Mouse (Mus musculus) neural tube, embryonic 15.5 days (tissue): ENCODE measurements at regions not wholly inside any gene's neighbourhood (a gene's known extent, or its start where the extent isn't known, plus 50 kb on each side); places are given as distances from the start of the nearest gene placed in this dataset.
A peak's percentile ranks its signal among the peaks of the same experiment; 100 is the strongest.

Experiments
- ATAC-seq: fragments of 200-750 bp; cut with Nextera tagmentation; 2 replicates; pipeline ENCODE4 v1.8.0; 2017; ENCODE audit warnings: mild to moderate bottlenecking, moderate TSS enrichment, moderate library complexity; ENCODE audit not compliant: low FRiP score
- H3K27ac ChIP-seq: fragments of 300-500 bp; sonication (generic); replicated peaks from 2 replicates; pipeline ENCODE4 v1.5.1; 2015; ENCODE audit warnings: mild to moderate bottlenecking, inconsistent platforms
- H3K27me3 ChIP-seq: fragments of 300-500 bp; sonication (generic); replicated peaks from 2 replicates; pipeline ENCODE4 v1.6.1; 2015; ENCODE audit warnings: inconsistent platforms
- H3K36me3 ChIP-seq: fragments of 300-500 bp; sonication (generic); 2 replicates; pipeline ENCODE4 v1.6.1; 2015; ENCODE audit warnings: inconsistent platforms
- H3K4me1 ChIP-seq: fragments of 300-500 bp; sonication (generic); 2 replicates; pipeline ENCODE4 v1.6.1; 2015; ENCODE audit warnings: inconsistent platforms
- H3K4me2 ChIP-seq: fragments of 300-500 bp; sonication (generic); 2 replicates; pipeline ENCODE4 v1.6.1; 2015; ENCODE audit warnings: inconsistent platforms, mild to moderate bottlenecking, moderate library complexity
- H3K4me3 ChIP-seq: fragments of 300-500 bp; sonication (generic); replicated peaks from 2 replicates; pipeline ENCODE4 v1.5.1; 2015; ENCODE audit warnings: mild to moderate bottlenecking, inconsistent platforms
- H3K9ac ChIP-seq: fragments of 300-500 bp; sonication (generic); replicated peaks from 2 replicates; pipeline ENCODE4 v1.6.1; 2015; ENCODE audit warnings: mild to moderate bottlenecking, inconsistent platforms
- H3K9me3 ChIP-seq: fragments of 300-500 bp; sonication (generic); replicated peaks from 2 replicates; pipeline ENCODE4 v1.6.1; 2016; ENCODE audit warnings: inconsistent platforms
- WGBS: fragments of 180-500 bp; shearing (Covaris S2); methylation state at CpG from one replicate; pipeline ENCODE4 v1.1.7; 2015; ENCODE audit warnings: mixed read lengths; 5-methylcytosine and 5-hydroxymethylcytosine counted together

GRCm38 (mm10) chr14:24960082-24960482 lies 473.2 kb downstream of the Rps24 start:
- Histone ChIP-seq H3K9ac (no peak overlapping the region), H3K36me3 (no peaks in the 10 kb centered on the region), H3K27me3 (no peaks in the 10 kb centered on the region), H3K27ac (peak overlapping the region; percentile 20; the same call in 1 of the 2 replicates), H3K4me2 (no peak overlapping the region), H3K9me3 (no peaks in the 10 kb centered on the region), H3K4me1 (peaks cover 13% of the 10 kb centered on the region), H3K4me3 (no peak overlapping the region)
- ATAC-seq: peak; percentile 66; the same call in 1 of the 2 replicates
- WGBS: 31% methylated on average over 5 of the region's 5 CpGs

- H3K9ac ChIP-seq: no peak overlapping the region
- H3K4me2 ChIP-seq: no peak overlapping the region
- 44% methylated on average over 3 of the region's 3 CpGs for WGBS
- H3K4me1 ChIP-seq: peaks cover 13% of the 10 kb centered on the region
- H3K4me3 ChIP-seq: no peak overlapping the region
- peak overlapping the region; percentile 20; the same call in 1 of the 2 replicates for H3K27ac ChIP-seq
- H3K9me3 ChIP-seq: no peaks in the 10 kb centered on the region
- no peaks in the 10 kb centered on the region for H3K27me3 ChIP-seq
- H3K36me3 ChIP-seq: no peaks in the 10 kb centered on the region
- no peak for ATAC-seq
These were observed 473.9 kb downstream of the Rps24 start for GRCm38 (mm10) chr14:24960875-24961274.

- Histone ChIP-seq H3K36me3 (no peaks in the 10 kb centered on the region), H3K9ac (no peak overlapping the region), H3K4me2 (no peak overlapping the region), H3K27me3 (no peaks in the 10 kb centered on the region), H3K27ac (no peak overlapping the region), H3K4me1 (peaks cover 13% of the 10 kb centered on the region), H3K9me3 (no peaks in the 10 kb centered on the region), H3K4me3 (no peak overlapping the region)
- no peak for ATAC-seq
- 91% methylated on average over 3 of the region's 3 CpGs for WGBS
These were observed 474.8 kb downstream of the Rps24 start for GRCm38 (mm10) chr14:24961721-24962120.

GRCm38 (mm10) chr14:24969584-24969983 lies 482.7 kb downstream of the Rps24 start:
- no peaks in the 10 kb centered on the region for H3K9me3 ChIP-seq
- no peaks in the 10 kb centered on the region for H3K36me3 ChIP-seq
- H3K4me3 ChIP-seq: no peak overlapping the region
- ATAC-seq: no peak
- 50% methylated on average over 2 of the region's 2 CpGs for WGBS
- H3K9ac ChIP-seq: no peak overlapping the region
- peaks cover 9% of the 10 kb centered on the region for H3K4me1 ChIP-seq
- H3K27ac ChIP-seq: no peak overlapping the region
- no peak overlapping the region for H3K4me2 ChIP-seq
- no peaks in the 10 kb centered on the region for H3K27me3 ChIP-seq

GRCm38 (mm10) chr14:24972357-24972756 lies 485.4 kb downstream of the Rps24 start:
- no peak overlapping the region for H3K9ac ChIP-seq
- H3K4me2 ChIP-seq: no peak overlapping the region
- H3K4me1 ChIP-seq: peaks cover 9% of the 10 kb centered on the region
- no peaks in the 10 kb centered on the region for H3K9me3 ChIP-seq
- H3K27ac ChIP-seq: no peak overlapping the region
- no peak for ATAC-seq
- 65% methylated on average over 7 of the region's 7 CpGs for WGBS
- no peaks in the 10 kb centered on the region for H3K36me3 ChIP-seq
- H3K27me3 ChIP-seq: no peaks in the 10 kb centered on the region
- no peak overlapping the region for H3K4me3 ChIP-seq

- ATAC-seq: peak; percentile 35; the same call in 1 of the 2 replicates
- 56% methylated on average over 4 of the region's 4 CpGs for WGBS
- Histone ChIP-seq H3K9ac (no peak overlapping the region), H3K4me1 (peaks cover 9% of the 10 kb centered on the region), H3K4me3 (no peak overlapping the region), H3K4me2 (no peak overlapping the region), H3K27ac (no peak overlapping the region), H3K27me3 (no peaks in the 10 kb centered on the region), H3K9me3 (no peaks in the 10 kb centered on the region), H3K36me3 (no peaks in the 10 kb centered on the region)
These were observed 485.9 kb upstream of the Zmiz1 start for GRCm38 (mm10) chr14:24973039-24973438.

GRCm38 (mm10) chr14:24973591-24973990 lies 485.4 kb upstream of the Zmiz1 start:
- WGBS: 36% methylated on average over 4 of the region's 4 CpGs
- Histone ChIP-seq H3K36me3 (no peaks in the 10 kb centered on the region), H3K27me3 (no peaks in the 10 kb centered on the region), H3K9ac (no peak overlapping the region), H3K27ac (no peak overlapping the region), H3K4me3 (no peak overlapping the region), H3K4me2 (no peak overlapping the region), H3K4me1 (peaks cover 9% of the 10 kb centered on the region), H3K9me3 (no peaks in the 10 kb centered on the region)
- ATAC-seq: no peak

GRCm38 (mm10) chr14:24982489-24982888 lies 476.5 kb upstream of the Zmiz1 start:
- Histone ChIP-seq H3K4me2 (no peak overlapping the region), H3K4me1 (peaks cover 5% of the 10 kb centered on the region), H3K9me3 (no peaks in the 10 kb centered on the region), H3K27me3 (no peaks in the 10 kb centered on the region), H3K4me3 (no peak overlapping the region), H3K36me3 (no peaks in the 10 kb centered on the region), H3K27ac (no peak overlapping the region), H3K9ac (no peak overlapping the region)
- no peak for ATAC-seq
- WGBS: 23% methylated on average over 8 of the region's 8 CpGs

GRCm38 (mm10) chr14:24983279-24983678 lies 475.7 kb upstream of the Zmiz1 start:
- Histone ChIP-seq H3K4me2 (no peak overlapping the region), H3K27me3 (no peaks in the 10 kb centered on the region), H3K36me3 (no peaks in the 10 kb centered on the region), H3K9ac (no peak overlapping the region), H3K4me3 (no peak overlapping the region), H3K9me3 (no peaks in the 10 kb centered on the region), H3K4me1 (peaks cover 5% of the 10 kb centered on the region), H3K27ac (no peak overlapping the region)
- ATAC-seq: no peak

- no peak for ATAC-seq
- no peaks in the 10 kb centered on the region for H3K27me3 ChIP-seq
- H3K4me2 ChIP-seq: no peak overlapping the region
- no peak overlapping the region for H3K9ac ChIP-seq
- H3K9me3 ChIP-seq: no peaks in the 10 kb centered on the region
- WGBS: 55% methylated on average over 6 of the region's 6 CpGs
- peaks cover 5% of the 10 kb centered on the region for H3K4me1 ChIP-seq
- no peak overlapping the region for H3K27ac ChIP-seq
- no peak overlapping the region for H3K4me3 ChIP-seq
- H3K36me3 ChIP-seq: no peaks in the 10 kb centered on the region
These were observed 473.1 kb upstream of the Zmiz1 start for GRCm38 (mm10) chr14:24985806-24986359.

- Histone ChIP-seq H3K4me3 (no peak overlapping the region), H3K9ac (no peak overlapping the region), H3K4me1 (peaks cover 5% of the 10 kb centered on the region), H3K9me3 (no peaks in the 10 kb centered on the region), H3K36me3 (no peaks in the 10 kb centered on the region), H3K4me2 (no peak overlapping the region), H3K27me3 (no peaks in the 10 kb centered on the region), H3K27ac (no peak overlapping the region)
- ATAC-seq: no peak
- 73% methylated on average over 4 of the region's 4 CpGs for WGBS
These were observed 472.6 kb upstream of the Zmiz1 start for GRCm38 (mm10) chr14:24986404-24986803.

- no peak overlapping the region for H3K4me3 ChIP-seq
- H3K4me1 ChIP-seq: peaks cover 41% of the 10 kb centered on the region
- H3K4me2 ChIP-seq: peak overlapping the region; percentile 4; the same call in 1 of the 2 replicates
- ATAC-seq: peak; percentile 42
- H3K9me3 ChIP-seq: no peaks in the 10 kb centered on the region
- no peak overlapping the region for H3K9ac ChIP-seq
- WGBS: 41% methylated on average over 21 of the region's 21 CpGs
- H3K27me3 ChIP-seq: no peaks in the 10 kb centered on the region
- H3K36me3 ChIP-seq: no peaks in the 10 kb centered on the region
- peak overlapping the region; percentile 63 for H3K27ac ChIP-seq
These were observed 465.0 kb upstream of the Zmiz1 start for GRCm38 (mm10) chr14:24993751-24994658.
